Mouse (Mus musculus) NIH3T3 (cell line): Measurements from ENCODE around the gene Nlgn1.

Experiments
- DNase-seq: peaks from one replicate; pipeline ENCODE4 v3.0.0-alpha.2; 2012; ENCODE audit warnings: low read depth

Nlgn1 gene

GRCm38 (mm10) chr3:26201410-26201809 is 130.8 kb downstream of the Nlgn1 start:
- no peak for DNase-seq

- DNase-seq = no peak
These were observed 137.3 kb downstream of the Nlgn1 start for GRCm38 (mm10) chr3:26194970-26195369.

- no peak for DNase-seq
These were observed 151.2 kb downstream of the Nlgn1 start for GRCm38 (mm10) chr3:26181013-26181412.

GRCm38 (mm10) chr3:26175371-26175770 is 156.9 kb downstream of the Nlgn1 start:
- DNase-seq = no peak

- no peak for DNase-seq
These were observed 158.0 kb downstream of the Nlgn1 start for GRCm38 (mm10) chr3:26174257-26174656.

- no peak for DNase-seq
These were observed 158.6 kb downstream of the Nlgn1 start for GRCm38 (mm10) chr3:26173613-26174012.

- no peak for DNase-seq
These were observed 165.5 kb downstream of the Nlgn1 start for GRCm38 (mm10) chr3:26166711-26167110.

- peak; percentile 19 for DNase-seq
These were observed 178.5 kb downstream of the Nlgn1 start for GRCm38 (mm10) chr3:26153782-26154181.

- DNase-seq = no peak
These were observed 179.1 kb downstream of the Nlgn1 start for GRCm38 (mm10) chr3:26153036-26153741.

- peak; percentile 5 for DNase-seq
These were observed 179.7 kb downstream of the Nlgn1 start for GRCm38 (mm10) chr3:26152510-26153035.

GRCm38 (mm10) chr3:26151351-26152020 is 180.8 kb downstream of the Nlgn1 start:
- DNase-seq = no peak

GRCm38 (mm10) chr3:26146174-26146573 is 186.1 kb downstream of the Nlgn1 start:
- DNase-seq = no peak

GRCm38 (mm10) chr3:26145441-26145840 is 186.8 kb downstream of the Nlgn1 start:
- no peak for DNase-seq

- no peak for DNase-seq
These were observed 190.7 kb downstream of the Nlgn1 start for GRCm38 (mm10) chr3:26141590-26141989.

GRCm38 (mm10) chr3:26134839-26135651 is 197.2 kb downstream of the Nlgn1 start:
- DNase-seq = no peak

GRCm38 (mm10) chr3:26130919-26131318 is 201.3 kb downstream of the Nlgn1 start:
- no peak for DNase-seq

GRCm38 (mm10) chr3:26129455-26129854 is 202.8 kb downstream of the Nlgn1 start:
- no peak for DNase-seq

GRCm38 (mm10) chr3:26117071-26117470 is 215.2 kb downstream of the Nlgn1 start:
- DNase-seq = no peak

GRCm38 (mm10) chr3:26106361-26106760 is 225.9 kb downstream of the Nlgn1 start:
- no peak for DNase-seq

- DNase-seq = no peak
These were observed 226.7 kb downstream of the Nlgn1 start for GRCm38 (mm10) chr3:26105528-26105927.

GRCm38 (mm10) chr3:26102271-26102670 is 230.0 kb downstream of the Nlgn1 start:
- no peak for DNase-seq

- no peak for DNase-seq
These were observed 236.7 kb downstream of the Nlgn1 start for GRCm38 (mm10) chr3:26095551-26095950.

GRCm38 (mm10) chr3:26069366-26069765 is 262.9 kb downstream of the Nlgn1 start:
- no peak for DNase-seq
